8 mouse cellular contexts compared by ENCODE assay signal in genomic region chr8:70594621-70595564, GRCm38 (mm10). TPM values are rescaled to one million over a fixed set of nuclear protein-coding genes. Genes with fewer than 3 reads are reported as not detected.
DNase-seq lines count a peak whose midpoint lies in the region; ATAC-seq and TF ChIP-seq lines count a peak whose summit lies in the region.

No protein-coding gene starts in this region.

- ATAC-seq in cerebellum, adult (ENCODE audit: insufficient number of reproducible peaks, low FRiP score, low TSS enrichment), result no peak
- ATAC-seq in embryonic facial prominence, embryonic 11.5 days (replicated peaks; ENCODE audit: insufficient number of reproducible peaks, low FRiP score, low TSS enrichment, low read depth), result no peak
- ATAC-seq in hindbrain, postnatal 0 days, result peak; percentile 19
- ATAC-seq in liver, embryonic 14.5 days (ENCODE audit: insufficient read depth), result peak; percentile 21
- peak; percentile 15 for ATAC-seq in neural tube, embryonic 13.5 days (ENCODE audit: low read depth)

- peak overlapping the region; percentile 99 for H3K4me2 ChIP-seq in embryonic facial prominence, embryonic 11.5 days (ENCODE audit: low read depth, low read length)
- H3K4me2 ChIP-seq in hindbrain, postnatal 0 days (ENCODE audit: low read depth, low read length), result peak overlapping the region; percentile 96
- peak overlapping the region; percentile 99 for H3K4me2 ChIP-seq in liver, embryonic 14.5 days (ENCODE audit: low read depth)
- H3K4me2 ChIP-seq in neural tube, embryonic 13.5 days, result peak overlapping the region; percentile 99

- H3K27me3 ChIP-seq in E14TG2a.4 (ENCODE audit: insufficient read depth, low read length), result peaks cover 15% of the 10 kb centered on the region
- no peaks in the 10 kb centered on the region for H3K27me3 ChIP-seq in embryonic facial prominence, embryonic 11.5 days (ENCODE audit: control insufficient read depth, insufficient read depth, low read length)
- no peaks in the 10 kb centered on the region for H3K27me3 ChIP-seq in hindbrain, postnatal 0 days (ENCODE audit: insufficient read depth, low read length)
- H3K27me3 ChIP-seq in liver, embryonic 14.5 days (ENCODE audit: control insufficient read depth, insufficient read depth, low read length), result no peaks in the 10 kb centered on the region
- peaks cover 15% of the 10 kb centered on the region for H3K27me3 ChIP-seq in neural tube, embryonic 13.5 days

- peaks cover 88% of the 10 kb centered on the region for H3K4me1 ChIP-seq in E14TG2a.4 (replicated peaks; ENCODE audit: low read depth, low read length)
- H3K4me1 ChIP-seq in embryonic facial prominence, embryonic 11.5 days (ENCODE audit: control insufficient read depth, insufficient read depth, low read length), result peaks cover 12% of the 10 kb centered on the region
- peaks cover 19% of the 10 kb centered on the region for H3K4me1 ChIP-seq in hindbrain, postnatal 0 days (ENCODE audit: insufficient read depth, low read length)
- peaks cover 7 to 14% of the 10 kb centered on the region in 2 experiments for H3K4me1 ChIP-seq in liver, embryonic 14.5 days (replicated peaks; ENCODE audit: control insufficient read depth in 2 of 2, insufficient read depth in 2 of 2, low read length in 1 of 2)
- peaks cover 67% of the 10 kb centered on the region for H3K4me1 ChIP-seq in neural tube, embryonic 13.5 days (replicated peaks)

- peak; percentile 52 for DNase-seq in cerebellum, adult 11 months
- DNase-seq in embryonic facial prominence, embryonic 11.5 days (ENCODE audit: low spot score), result peak; percentile 39
- peak; percentile 55 for DNase-seq in hindbrain, postnatal 0 days (ENCODE audit: low spot score)
- DNase-seq in liver, embryonic 14.5 days (ENCODE audit: low read depth in 3 of 3, low spot score in 3 of 3), result no peak
- DNase-seq in gastrocnemius, postnatal 25 days, result no peak

- no peak for TF ChIP-seq EP300 in liver, embryonic 14.5 days (IDR thresholded peaks at IDR 0.05; ENCODE audit: low read depth)

- peak overlapping the region; percentile 70 for H3K9ac ChIP-seq in embryonic facial prominence, embryonic 11.5 days (replicated peaks; ENCODE audit: low read length)
- peak overlapping the region; percentile 53 for H3K9ac ChIP-seq in hindbrain, postnatal 0 days (replicated peaks; ENCODE audit: low read length)
- peak overlapping the region; percentile 65 for H3K9ac ChIP-seq in liver, embryonic 14.5 days (replicated peaks)
- H3K9ac ChIP-seq in neural tube, embryonic 13.5 days, result peak overlapping the region; percentile 80

- WGBS in embryonic facial prominence, embryonic 11.5 days, result 10% methylated on average over 79 of the region's 82 CpGs
- WGBS in hindbrain, postnatal 0 days, result 9% methylated on average over 82 of the region's 82 CpGs
- 7% methylated on average over 82 of the region's 82 CpGs for WGBS in liver, embryonic 14.5 days (ENCODE audit: insufficient replicate concordance)
- 10% methylated on average over 82 of the region's 82 CpGs for WGBS in neural tube, embryonic 13.5 days

- H3K9me3 ChIP-seq in E14TG2a.4 (ENCODE audit: low read length), result no peaks in the 10 kb centered on the region
- H3K9me3 ChIP-seq in embryonic facial prominence, embryonic 11.5 days (replicated peaks; ENCODE audit: control insufficient read depth, low read length), result no peaks in the 10 kb centered on the region
- no peaks in the 10 kb centered on the region for H3K9me3 ChIP-seq in hindbrain, postnatal 0 days (ENCODE audit: low read length)
- no peaks in the 10 kb centered on the region for H3K9me3 ChIP-seq in liver, embryonic 14.5 days (ENCODE audit: control insufficient read depth, low read length)
- no peaks in the 10 kb centered on the region for H3K9me3 ChIP-seq in neural tube, embryonic 13.5 days

- no peak for TF ChIP-seq CTCF in E14TG2a.4 (conservative IDR thresholded peaks at IDR 0.05; ENCODE audit: low read length)
- no peak for TF ChIP-seq CTCF in hindbrain, postnatal 0 days (IDR thresholded peaks at IDR 0.05; ENCODE audit: low read depth)
- no peak for TF ChIP-seq CTCF in liver, embryonic 14.5 days (IDR thresholded peaks at IDR 0.05; ENCODE audit: low read depth)

- peaks cover 61% of the 10 kb centered on the region for H3K36me3 ChIP-seq in E14TG2a.4 (ENCODE audit: insufficient read depth, low read length)
- H3K36me3 ChIP-seq in embryonic facial prominence, embryonic 11.5 days (replicated peaks; ENCODE audit: control insufficient read depth, insufficient read depth, low read depth, low read length), result peaks cover 3% of the 10 kb centered on the region
- peaks cover 15% of the 10 kb centered on the region; the same call in 1 of the 2 replicates for H3K36me3 ChIP-seq in hindbrain, postnatal 0 days (ENCODE audit: insufficient read depth, low read length)
- H3K36me3 ChIP-seq in liver, embryonic 14.5 days (replicated peaks; ENCODE audit: control insufficient read depth, insufficient read depth, low read depth), result peaks cover 10% of the 10 kb centered on the region
- H3K36me3 ChIP-seq in neural tube, embryonic 13.5 days, result peaks cover 39% of the 10 kb centered on the region

- peak overlapping the region; percentile 93 for H3K4me3 ChIP-seq in E14TG2a.4 (replicated peaks; ENCODE audit: low read length)
- H3K4me3 ChIP-seq in embryonic facial prominence, embryonic 11.5 days (ENCODE audit: low read depth, low read length), result peak overlapping the region; percentile 65
- peak overlapping the region; percentile 54 for H3K4me3 ChIP-seq in hindbrain, postnatal 0 days (ENCODE audit: low read length)
- H3K4me3 ChIP-seq in liver, embryonic 14.5 days (ENCODE audit: insufficient read depth in 1 of 2, low read depth in 2 of 2, low read length in 2 of 2), result peak overlapping the region; percentile 59 to 70
- H3K4me3 ChIP-seq in neural tube, embryonic 13.5 days, result peak overlapping the region; percentile 67

- peak overlapping the region; percentile 54; the same call in 1 of the 2 replicates for H3K27ac ChIP-seq in embryonic facial prominence, embryonic 11.5 days (replicated peaks; ENCODE audit: low read depth, low read length)
- H3K27ac ChIP-seq in hindbrain, postnatal 0 days, result peak overlapping the region; percentile 75; the same call in 1 of the 2 replicates
- no peak overlapping the region for H3K27ac ChIP-seq in liver, embryonic 14.5 days
- H3K27ac ChIP-seq in neural tube, embryonic 13.5 days (replicated peaks), result peak overlapping the region; percentile 75

RNA-seq across cellular contexts. Expression of gene Isyna1, which starts 0.7 kb away (rescaled TPM):
- 79.0 and 87.9 TPM in 2 replicates for polyA plus RNA-seq in embryonic facial prominence, embryonic 11.5 days (2014; fragmentation: Nextera tagmentation; extraction: Ambion mirVana)
- 152 and 207 TPM in 2 replicates for total RNA-seq in hindbrain, postnatal 0 days (2014; rRNA removed)
- polyA plus RNA-seq in hindbrain, postnatal 0 days (2015; fragmentation: Nextera tagmentation; extraction: Ambion mirVana), result 99.3 and 113 TPM in 2 replicates
- polyA plus RNA-seq in liver, embryonic 14.5 days (2012; rRNA removed), result 61.3 and 62.4 TPM in 2 replicates
- polyA plus RNA-seq in liver, embryonic 14.5 days (2014; fragmentation: Nextera tagmentation; extraction: Ambion mirVana), result 30.2 and 34.2 TPM in 2 replicates
- 113 and 115 TPM in 2 replicates for polyA plus RNA-seq in neural tube, embryonic 13.5 days (2015; fragmentation: Nextera tagmentation; extraction: Ambion mirVana)
- total RNA-seq in gastrocnemius, postnatal 25 days (2021), result 10 to 100 TPM in 1 of 2 experiments, 1 to 10 TPM in 1; 4.7 to 10.3 TPM

RNA-seq across cellular contexts. Expression of gene Ssbp4, which starts 13.8 kb away (rescaled TPM):
- 108 and 123 TPM in 2 replicates for polyA plus RNA-seq in embryonic facial prominence, embryonic 11.5 days (2014; fragmentation: Nextera tagmentation; extraction: Ambion mirVana)
- total RNA-seq in hindbrain, postnatal 0 days (2014; rRNA removed), result 248 and 349 TPM in 2 replicates
- polyA plus RNA-seq in hindbrain, postnatal 0 days (2015; fragmentation: Nextera tagmentation; extraction: Ambion mirVana), result 188 and 189 TPM in 2 replicates
- polyA plus RNA-seq in liver, embryonic 14.5 days (2012; rRNA removed), result 36.3 and 50.8 TPM in 2 replicates
- polyA plus RNA-seq in liver, embryonic 14.5 days (2014; fragmentation: Nextera tagmentation; extraction: Ambion mirVana), result 49.5 and 61.7 TPM in 2 replicates
- polyA plus RNA-seq in neural tube, embryonic 13.5 days (2015; fragmentation: Nextera tagmentation; extraction: Ambion mirVana), result 117 and 141 TPM in 2 replicates
- total RNA-seq in gastrocnemius, postnatal 25 days (2021), result 10 to 100 TPM; 15.4 to 20.0 TPM

RNA-seq across cellular contexts. Expression of gene Lrrc25, which starts 21.1 kb away (rescaled TPM):
- polyA plus RNA-seq in embryonic facial prominence, embryonic 11.5 days (2014; fragmentation: Nextera tagmentation; extraction: Ambion mirVana), result 0.32 and 0.98 TPM in 2 replicates
- 0.65 and 3.3 TPM in 2 replicates for total RNA-seq in hindbrain, postnatal 0 days (2014; rRNA removed)
- 1.3 and 1.5 TPM in 2 replicates for polyA plus RNA-seq in hindbrain, postnatal 0 days (2015; fragmentation: Nextera tagmentation; extraction: Ambion mirVana)
- polyA plus RNA-seq in liver, embryonic 14.5 days (2012; rRNA removed), result 4.3 and 5.3 TPM in 2 replicates
- 4.7 TPM in 2 replicates for polyA plus RNA-seq in liver, embryonic 14.5 days (2014; fragmentation: Nextera tagmentation; extraction: Ambion mirVana)
- 1.5 and 1.8 TPM in 2 replicates for polyA plus RNA-seq in neural tube, embryonic 13.5 days (2015; fragmentation: Nextera tagmentation; extraction: Ambion mirVana)
- total RNA-seq in gastrocnemius, postnatal 25 days (2021), result under 1 TPM; 0.54 to 0.56 TPM

RNA-seq across cellular contexts. Expression of gene Gdf15, which starts 37.4 kb away (rescaled TPM):
- 0.20 TPM in 1 of 2 replicates, not detected in the other for polyA plus RNA-seq in embryonic facial prominence, embryonic 11.5 days (2014; fragmentation: Nextera tagmentation; extraction: Ambion mirVana)
- 1.7 TPM in 1 of 2 replicates, not detected in the other for total RNA-seq in hindbrain, postnatal 0 days (2014; rRNA removed)
- polyA plus RNA-seq in hindbrain, postnatal 0 days (2015; fragmentation: Nextera tagmentation; extraction: Ambion mirVana), result 0.25 and 0.41 TPM in 2 replicates
- polyA plus RNA-seq in liver, embryonic 14.5 days (2012; rRNA removed), result 6.3 and 9.0 TPM in 2 replicates
- 1.2 and 2.8 TPM in 2 replicates for polyA plus RNA-seq in liver, embryonic 14.5 days (2014; fragmentation: Nextera tagmentation; extraction: Ambion mirVana)
- polyA plus RNA-seq in neural tube, embryonic 13.5 days (2015; fragmentation: Nextera tagmentation; extraction: Ambion mirVana), result not detected in 2 replicates
- total RNA-seq in gastrocnemius, postnatal 25 days (2021), result under 1 TPM in 1 of 2 experiments, not detected in 1; 0.33 TPM

RNA-seq across cellular contexts. Expression of gene Ell, which starts 55.6 kb away (rescaled TPM):
- 15.3 and 16.1 TPM in 2 replicates for polyA plus RNA-seq in embryonic facial prominence, embryonic 11.5 days (2014; fragmentation: Nextera tagmentation; extraction: Ambion mirVana)
- total RNA-seq in hindbrain, postnatal 0 days (2014; rRNA removed), result 15.6 and 16.7 TPM in 2 replicates
- 10.0 and 10.8 TPM in 2 replicates for polyA plus RNA-seq in hindbrain, postnatal 0 days (2015; fragmentation: Nextera tagmentation; extraction: Ambion mirVana)
- 8.9 and 9.6 TPM in 2 replicates for polyA plus RNA-seq in liver, embryonic 14.5 days (2012; rRNA removed)
- polyA plus RNA-seq in liver, embryonic 14.5 days (2014; fragmentation: Nextera tagmentation; extraction: Ambion mirVana), result 7.7 and 9.2 TPM in 2 replicates
- polyA plus RNA-seq in neural tube, embryonic 13.5 days (2015; fragmentation: Nextera tagmentation; extraction: Ambion mirVana), result 15.6 and 16.5 TPM in 2 replicates
- total RNA-seq in gastrocnemius, postnatal 25 days (2021), result 10 to 100 TPM in 1 of 2 experiments, 1 to 10 TPM in 1; 8.1 to 19.3 TPM

Comparison
In these comparisons a context has a peak if more than half of its experiments do, and no peak if none do; other contexts are left out.
1. DNase-seq: peak in cerebellum, adult 11 months (single experiment), embryonic facial prominence, embryonic 11.5 days (single experiment) and hindbrain, postnatal 0 days (single experiment); none in liver, embryonic 14.5 days (0 of 3) and gastrocnemius, postnatal 25 days (single experiment).
2. ATAC-seq: peak in hindbrain, postnatal 0 days (single experiment), liver, embryonic 14.5 days (single experiment) and neural tube, embryonic 13.5 days (single experiment); none in cerebellum, adult (single experiment) and embryonic facial prominence, embryonic 11.5 days (single experiment).
3. Peak in every context shown above with its lines, with median percentiles within 50 percentile points of each other: H3K4me3 ChIP-seq, H3K4me2 ChIP-seq and H3K9ac ChIP-seq.